Mouse (Mus musculus) lung, embryonic 16.5 days (tissue): ENCODE measurements at regions not wholly inside any gene's neighbourhood (a gene's known extent, or its start where the extent isn't known, plus 50 kb on each side); places are given as distances from the start of the nearest gene placed in this dataset.

Source experiments
- ATAC-seq: fragments of 200-750 bp; cut with Nextera tagmentation; 2 replicates; pipeline ENCODE4 v1.8.0; 2017; ENCODE audit warnings: low read depth, mild to moderate bottlenecking, moderate library complexity
- H3K27ac ChIP-seq: fragments of 300-500 bp; sonication (generic); 2 replicates; pipeline ENCODE4 v1.5.1; 2014; ENCODE audit warnings: mild to moderate bottlenecking, control low read depth, low read length
- H3K27me3 ChIP-seq: fragments of 300-500 bp; sonication (generic); 2 replicates; pipeline ENCODE4 v1.6.1; 2014; ENCODE audit warnings: low read depth, low read length, mixed read lengths; ENCODE audit not compliant: control insufficient read depth, insufficient read depth
- H3K36me3 ChIP-seq: fragments of 300-500 bp; sonication (generic); 2 replicates; pipeline ENCODE4 v1.6.1; 2014; ENCODE audit warnings: low read length; ENCODE audit not compliant: control insufficient read depth, insufficient read depth
- H3K4me1 ChIP-seq: fragments of 300-500 bp; sonication (generic); replicated peaks from 2 replicates; pipeline ENCODE4 v1.6.1; 2014; ENCODE audit warnings: low read length, mixed read lengths; ENCODE audit not compliant: control insufficient read depth, insufficient read depth
- H3K4me2 ChIP-seq: fragments of 300-500 bp; sonication (generic); 2 replicates; pipeline ENCODE4 v1.6.1; 2014; ENCODE audit warnings: low read depth, low read length, control low read depth
- H3K4me3 ChIP-seq: fragments of 300-500 bp; sonication (generic); 2 replicates; pipeline ENCODE4 v1.5.1; 2014; ENCODE audit warnings: mild to moderate bottlenecking, low read length, control low read depth
- H3K9ac ChIP-seq: fragments of 300-500 bp; sonication (generic); 2 replicates; pipeline ENCODE4 v1.6.1; 2014; ENCODE audit warnings: low read length, control low read depth
- H3K9me3 ChIP-seq: fragments of 300-500 bp; sonication (generic); 2 replicates; pipeline ENCODE4 v1.6.1; 2016; ENCODE audit warnings: low read length; ENCODE audit not compliant: control insufficient read depth
- WGBS: fragments of 180-500 bp; shearing (Covaris S2); extraction: QIAGEN DNeasy Blood & Tissue Kit; methylation state at CpG from one replicate; pipeline ENCODE4 v1.1.7; 2014; 5-methylcytosine and 5-hydroxymethylcytosine counted together

DNA sequence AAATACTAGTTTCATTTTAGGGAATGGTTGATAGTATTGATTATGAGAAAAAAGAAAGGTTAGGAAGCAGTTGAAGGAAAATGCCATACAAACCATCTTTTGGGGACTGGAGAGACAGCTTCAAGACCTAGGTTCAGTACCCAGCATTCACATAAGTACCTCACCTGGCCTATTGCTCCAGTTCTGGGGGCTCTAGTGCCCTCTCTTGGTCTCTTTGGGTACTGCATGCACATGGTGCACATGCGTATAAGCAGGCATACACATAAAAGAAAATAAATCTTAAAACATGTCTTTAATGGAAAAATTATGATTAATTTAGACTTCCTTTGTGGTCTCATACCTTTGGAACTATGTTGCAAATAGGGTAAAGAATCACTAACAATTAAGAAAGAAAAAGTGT is 155.3 kb upstream of the Gm6793 start:
- H3K36me3 ChIP-seq: no peaks in the 10 kb centered on the region
- ATAC-seq: no peak
- no peak overlapping the region for H3K9ac ChIP-seq
- WGBS: 97% methylated on average over 1 of the region's 1 CpGs
- no peak overlapping the region for H3K4me3 ChIP-seq
- H3K27me3 ChIP-seq: no peaks in the 10 kb centered on the region
- no peaks in the 10 kb centered on the region for H3K9me3 ChIP-seq
- H3K4me2 ChIP-seq: no peak overlapping the region
- H3K4me1 ChIP-seq: no peaks in the 10 kb centered on the region
- H3K27ac ChIP-seq: no peak overlapping the region

DNA sequence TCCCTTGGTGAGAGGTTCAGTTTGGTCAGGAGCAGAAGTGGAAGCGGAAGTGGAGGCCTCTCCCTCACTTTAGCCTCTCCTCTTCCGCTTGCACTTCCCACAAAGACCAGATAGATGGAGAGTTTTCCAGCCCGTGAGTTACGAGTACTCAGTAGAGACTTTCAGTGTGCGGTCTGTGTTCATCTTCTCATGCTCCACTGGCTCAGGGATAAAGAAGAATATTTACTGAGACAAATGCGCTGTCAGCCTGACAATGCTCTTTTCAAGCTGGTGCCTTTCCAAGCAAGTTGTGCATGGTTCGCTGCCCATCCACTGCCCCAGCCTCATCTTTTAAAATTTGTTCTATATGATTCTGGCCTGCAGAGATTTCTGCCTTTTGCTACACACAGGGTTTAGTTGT is 141.8 kb upstream of the Gm6793 start:
- Histone ChIP-seq H3K36me3 (no peaks in the 10 kb centered on the region), H3K4me1 (no peaks in the 10 kb centered on the region), H3K4me3 (no peak overlapping the region), H3K9ac (no peak overlapping the region), H3K27me3 (no peaks in the 10 kb centered on the region), H3K4me2 (no peak overlapping the region), H3K27ac (no peak overlapping the region), H3K9me3 (no peaks in the 10 kb centered on the region)
- no peak for ATAC-seq
- WGBS: 80% methylated on average over 7 of the region's 7 CpGs

DNA sequence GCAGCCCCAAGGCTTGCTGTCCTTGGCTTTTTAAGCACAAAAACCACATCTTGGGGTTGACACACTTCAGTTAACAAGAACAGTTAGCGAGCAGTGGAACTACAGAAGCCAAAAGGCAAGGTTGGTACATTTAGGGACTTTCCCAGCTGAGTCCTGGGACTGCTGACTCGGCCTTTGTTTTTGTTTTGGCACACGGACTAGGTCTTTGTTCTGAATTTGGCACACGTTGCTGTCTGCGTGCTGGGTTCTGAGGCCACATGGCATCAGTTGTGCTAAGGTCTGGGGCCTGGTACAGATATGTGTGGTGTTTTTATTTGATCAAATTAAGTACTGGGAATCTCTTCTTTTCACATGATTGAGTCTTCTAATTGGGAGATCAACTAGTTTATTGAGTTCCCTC is 124.1 kb upstream of the Gm6793 start:
- H3K4me3 ChIP-seq: no peak overlapping the region
- ATAC-seq: no peak
- H3K9ac ChIP-seq: no peak overlapping the region
- WGBS: 54% methylated on average over 5 of the region's 5 CpGs
- no peak overlapping the region for H3K4me2 ChIP-seq
- no peak overlapping the region for H3K27ac ChIP-seq
- H3K36me3 ChIP-seq: no peaks in the 10 kb centered on the region
- no peaks in the 10 kb centered on the region for H3K9me3 ChIP-seq
- no peaks in the 10 kb centered on the region for H3K4me1 ChIP-seq
- H3K27me3 ChIP-seq: no peaks in the 10 kb centered on the region

DNA sequence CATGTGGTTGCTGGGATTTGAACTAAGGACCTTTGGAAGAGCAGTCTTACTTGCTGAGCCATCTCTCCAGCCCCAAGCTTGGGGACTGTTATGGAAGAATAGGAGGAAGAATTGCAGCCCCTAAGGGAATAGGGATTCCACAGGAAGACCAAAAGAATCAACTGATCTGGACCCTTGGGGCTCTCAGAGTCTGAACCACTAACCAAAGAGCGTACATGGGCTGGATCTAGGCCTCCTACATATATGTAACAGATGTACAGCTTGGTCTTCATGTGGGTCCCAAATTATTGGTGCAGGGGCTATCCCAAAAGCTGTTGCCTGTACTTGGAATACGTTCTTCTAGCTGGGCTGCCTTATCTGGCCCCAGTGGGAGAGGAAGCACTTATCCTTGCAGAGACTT is 115.4 kb upstream of the Gm6793 start:
- ATAC-seq: no peak

DNA sequence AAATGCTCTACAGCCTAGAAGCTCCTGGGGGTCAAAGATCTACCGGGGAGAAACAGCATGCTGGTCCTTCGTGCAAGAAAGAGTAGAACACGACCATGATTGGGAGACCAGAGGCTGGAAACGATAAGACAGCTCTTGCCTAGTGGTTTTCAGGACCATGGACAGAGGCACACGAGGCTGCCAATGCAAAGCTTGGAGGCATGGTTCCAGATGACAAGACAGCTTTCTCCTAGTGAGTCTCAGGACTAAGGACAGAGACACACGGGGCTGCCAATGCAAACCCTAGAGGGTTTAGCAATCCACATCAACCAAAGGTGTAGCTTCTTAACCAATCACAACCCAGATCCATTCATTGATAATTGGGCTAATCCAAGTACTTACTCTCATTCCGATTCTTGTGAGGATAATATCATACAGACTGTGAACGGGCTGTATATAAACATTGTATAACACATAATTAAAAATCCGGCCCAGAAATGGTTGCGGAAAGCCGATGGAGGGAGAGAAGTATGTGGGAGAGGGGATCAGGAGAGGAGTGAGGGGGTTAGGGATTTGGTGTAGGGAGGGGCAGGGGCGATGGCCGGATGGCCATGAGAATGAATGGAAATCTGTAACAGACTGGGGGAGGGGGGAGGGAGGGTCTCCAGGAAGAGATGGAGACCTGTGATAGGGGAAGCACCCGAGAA is 114.1 kb upstream of the Gm6793 start:
- WGBS: 43% methylated on average over 14 of the region's 14 CpGs
- H3K27me3 ChIP-seq: no peaks in the 10 kb centered on the region
- H3K36me3 ChIP-seq: no peaks in the 10 kb centered on the region
- H3K4me3 ChIP-seq: no peak overlapping the region
- H3K9me3 ChIP-seq: no peaks in the 10 kb centered on the region
- H3K27ac ChIP-seq: no peak overlapping the region
- no peak overlapping the region for H3K9ac ChIP-seq
- ATAC-seq: peak; percentile 78
- no peak overlapping the region for H3K4me2 ChIP-seq
- no peaks in the 10 kb centered on the region for H3K4me1 ChIP-seq

More for the DNA sequence above, 115.4 kb upstream of the Gm6793 start:
- H3K4me2 ChIP-seq: no peak overlapping the region
- no peak overlapping the region for H3K9ac ChIP-seq
- H3K4me1 ChIP-seq: no peaks in the 10 kb centered on the region
- H3K4me3 ChIP-seq: no peak overlapping the region
- H3K9me3 ChIP-seq: no peaks in the 10 kb centered on the region
- WGBS: 58% methylated on average over 2 of the region's 2 CpGs
- H3K27ac ChIP-seq: no peak overlapping the region
- no peaks in the 10 kb centered on the region for H3K36me3 ChIP-seq
- no peaks in the 10 kb centered on the region for H3K27me3 ChIP-seq

DNA sequence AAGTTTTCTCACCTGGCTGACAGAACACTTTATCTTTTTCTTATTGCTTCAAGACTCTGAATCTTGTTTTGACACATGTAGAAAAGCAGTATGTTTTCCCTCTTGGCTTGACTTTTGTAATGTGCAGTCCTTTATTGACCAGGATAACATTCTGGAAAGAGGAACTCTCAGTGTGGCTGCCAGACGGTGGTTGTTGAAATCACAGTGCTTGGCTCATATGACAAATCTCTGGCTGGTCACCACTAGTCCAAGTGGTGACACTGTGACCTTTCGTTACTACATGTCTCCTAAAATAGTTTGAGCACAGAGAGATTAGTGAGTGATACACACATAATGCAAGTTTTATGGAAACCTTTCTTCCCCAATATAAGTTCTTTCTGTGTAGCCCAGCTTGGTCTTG is 97.1 kb upstream of the Gm6793 start:
- Histone ChIP-seq H3K27me3 (no peaks in the 10 kb centered on the region), H3K4me3 (no peak overlapping the region), H3K4me1 (no peaks in the 10 kb centered on the region), H3K9ac (no peak overlapping the region), H3K36me3 (no peaks in the 10 kb centered on the region), H3K9me3 (no peaks in the 10 kb centered on the region), H3K4me2 (no peak overlapping the region), H3K27ac (no peak overlapping the region)
- 44% methylated on average over 2 of the region's 2 CpGs for WGBS
- ATAC-seq: no peak

DNA sequence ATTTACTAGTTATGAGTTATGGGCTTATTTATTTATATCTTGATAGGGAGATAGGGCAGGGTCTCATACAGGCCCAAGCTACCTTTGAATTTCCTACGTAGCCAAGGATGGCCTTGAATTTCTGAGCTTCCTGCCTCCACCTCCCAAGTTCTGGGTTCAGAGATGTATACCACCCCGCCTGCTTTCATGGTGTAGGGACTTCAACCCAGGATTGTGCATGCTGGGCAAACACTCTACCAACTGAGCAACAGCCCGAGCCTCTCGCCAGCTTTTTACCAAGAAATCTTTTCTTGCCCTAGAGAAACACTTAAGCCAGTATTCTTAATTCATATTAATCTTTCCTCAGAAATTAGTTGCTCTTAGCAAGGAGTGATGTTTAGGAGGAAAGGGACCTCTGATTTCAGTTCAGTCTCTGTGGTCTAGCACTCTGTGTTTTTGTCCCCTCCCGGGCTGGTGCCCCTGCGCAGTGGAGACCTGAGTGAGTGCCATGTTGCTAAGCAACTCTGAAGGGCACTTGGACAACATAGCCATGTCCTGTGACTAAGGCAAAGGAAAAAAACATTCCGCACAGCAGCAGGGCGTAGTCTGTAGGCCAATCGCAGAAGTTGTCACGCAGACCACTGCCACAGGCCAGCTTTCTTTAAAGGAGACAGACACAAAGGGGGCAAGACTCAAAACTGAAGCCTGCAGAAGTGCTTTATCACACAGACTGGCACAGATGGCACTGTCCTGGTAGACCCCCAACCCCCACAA is 83.2 kb upstream of the Gm6793 start:
- Histone ChIP-seq H3K4me2 (no peak overlapping the region; the same call in 1 of the 2 replicates), H3K4me3 (no peak overlapping the region), H3K9me3 (no peaks in the 10 kb centered on the region), H3K9ac (no peak overlapping the region), H3K27me3 (no peaks in the 10 kb centered on the region), H3K36me3 (no peaks in the 10 kb centered on the region), H3K27ac (peak overlapping the region; percentile 64; the same call in 1 of the 2 replicates), H3K4me1 (no peaks in the 10 kb centered on the region)
- 53% methylated on average over 10 of the region's 10 CpGs for WGBS
- peak; percentile 99 for ATAC-seq

DNA sequence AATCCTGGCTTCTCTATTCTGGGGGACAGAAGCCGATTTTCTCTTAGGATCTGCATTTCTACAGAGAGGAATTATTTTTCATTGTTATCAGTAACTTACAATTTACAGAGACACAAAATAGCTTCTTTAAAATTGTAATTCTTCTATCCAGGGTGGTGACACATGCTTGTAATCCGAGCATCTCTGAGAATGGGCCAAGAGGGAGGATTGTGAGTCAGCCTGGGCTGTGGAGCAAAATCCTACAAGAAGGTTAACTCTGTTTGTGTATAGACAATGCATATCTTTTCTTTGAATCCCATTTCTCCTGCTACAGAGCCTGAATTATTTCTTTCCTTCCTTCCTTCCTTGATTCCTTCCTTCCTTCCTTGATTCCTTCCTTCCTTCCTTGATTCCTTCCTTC is 80.0 kb upstream of the Gm6793 start:
- no peaks in the 10 kb centered on the region for H3K27me3 ChIP-seq
- H3K27ac ChIP-seq: no peak overlapping the region
- H3K4me1 ChIP-seq: no peaks in the 10 kb centered on the region
- H3K36me3 ChIP-seq: no peaks in the 10 kb centered on the region
- no peak overlapping the region for H3K4me2 ChIP-seq
- H3K4me3 ChIP-seq: no peak overlapping the region
- WGBS: 70% methylated on average over 2 of the region's 2 CpGs
- ATAC-seq: no peak
- H3K9ac ChIP-seq: no peak overlapping the region
- H3K9me3 ChIP-seq: no peaks in the 10 kb centered on the region

DNA sequence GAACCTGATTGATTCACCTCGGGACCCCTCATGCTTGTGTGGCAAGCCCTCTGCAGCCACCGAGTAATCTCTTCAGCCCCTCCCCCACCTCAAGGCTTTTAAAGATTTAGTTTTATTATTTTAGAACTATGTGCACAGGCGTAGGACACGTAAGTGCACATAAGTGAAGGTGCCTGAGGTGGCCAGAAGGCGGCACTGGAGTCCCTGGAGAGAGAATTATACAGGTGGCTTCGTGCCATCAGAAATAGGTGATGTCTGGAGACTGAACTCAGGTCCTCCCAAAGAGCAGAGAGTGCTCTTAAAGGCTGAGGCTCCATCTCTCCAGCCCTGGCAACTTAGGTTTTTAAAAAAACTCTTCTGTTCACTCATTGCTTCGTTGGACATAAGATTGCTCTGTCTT is 78.7 kb upstream of the Gm6793 start:
- H3K4me3 ChIP-seq: no peak overlapping the region
- WGBS: 58% methylated on average over 7 of the region's 7 CpGs
- no peaks in the 10 kb centered on the region for H3K4me1 ChIP-seq
- no peak overlapping the region for H3K9ac ChIP-seq
- H3K9me3 ChIP-seq: no peaks in the 10 kb centered on the region
- no peak overlapping the region for H3K27ac ChIP-seq
- no peak for ATAC-seq
- H3K27me3 ChIP-seq: no peaks in the 10 kb centered on the region
- H3K4me2 ChIP-seq: no peak overlapping the region
- no peaks in the 10 kb centered on the region for H3K36me3 ChIP-seq
